Mouse (Mus musculus) hindbrain, embryonic 14.5 days (tissue): ENCODE data around the gene Gm49340. TPM values are rescaled to one million over a fixed set of nuclear protein-coding genes. Genes with fewer than 3 reads are reported as not detected.
"Not testable (repeated sequence)": the region's sequence is repeated elsewhere in the genome, so short reads cannot be mapped to it uniquely, and the experiment has no call there.

Source experiments
- ATAC-seq: fragments of 200-750 bp; cut with Nextera tagmentation; 2 replicates; pipeline ENCODE4 v1.8.0; 2017; ENCODE audit warnings: moderate number of reproducible peaks, mild to moderate bottlenecking, moderate TSS enrichment, moderate library complexity; ENCODE audit not compliant: low FRiP score
- DNase-seq: peaks from one replicate; pipeline ENCODE4 v3.0.0-alpha.2; 2015; ENCODE audit warnings: low spot score
- H3K27ac ChIP-seq: fragments of 300-500 bp; sonication (generic); 2 replicates; pipeline ENCODE4 v1.5.1; 2014; ENCODE audit warnings: mild to moderate bottlenecking, moderate library complexity
- H3K27me3 ChIP-seq: fragments of 300-500 bp; sonication (generic); 2 replicates; pipeline ENCODE4 v1.6.1; 2014; ENCODE audit warnings: mild to moderate bottlenecking, low read length, mixed read lengths; ENCODE audit not compliant: control insufficient read depth, insufficient read depth
- H3K36me3 ChIP-seq: fragments of 300-500 bp; sonication (generic); replicated peaks from 2 replicates; pipeline ENCODE4 v1.6.1; 2014; ENCODE audit not compliant: control insufficient read depth, insufficient read depth
- H3K4me1 ChIP-seq: fragments of 300-500 bp; sonication (generic); replicated peaks from 2 replicates; pipeline ENCODE4 v1.6.1; 2014; ENCODE audit warnings: antibody characterized with exemption, low read length, mixed read lengths; ENCODE audit not compliant: control insufficient read depth, insufficient read depth
- H3K4me2 ChIP-seq: fragments of 300-500 bp; sonication (generic); replicated peaks from 2 replicates; pipeline ENCODE4 v1.6.1; 2014; ENCODE audit warnings: mild to moderate bottlenecking, moderate library complexity
- H3K4me3 ChIP-seq: fragments of 300-500 bp; sonication (generic); replicated peaks from 2 replicates; pipeline ENCODE4 v1.5.1; 2014; ENCODE audit warnings: mild to moderate bottlenecking, low read length
- H3K9ac ChIP-seq: fragments of 300-500 bp; sonication (generic); 2 replicates; pipeline ENCODE4 v1.6.1; 2014
- H3K9me3 ChIP-seq: fragments of 300-500 bp; sonication (generic); 2 replicates; pipeline ENCODE4 v1.6.1; 2016; ENCODE audit warnings: low read length; ENCODE audit not compliant: control insufficient read depth
- WGBS: fragments of 180-500 bp; shearing (Covaris S2); extraction: QIAGEN DNeasy Blood & Tissue Kit; methylation state at CpG from one replicate; pipeline ENCODE4 v1.1.7; 2014; 5-methylcytosine and 5-hydroxymethylcytosine counted together
- polyA plus RNA-seq: library from polyadenylated mRNA; unstranded; fragments of >200 nt; fragmentation: Nextera tagmentation; extraction: Ambion mirVana; gene quantifications from 2 replicates; pipeline ENCODE4 v1.2.1, GENCODE M21; 2014

Gene Gm49340
- not detected in 2 replicates for polyA plus RNA-seq

GRCm38 (mm10) chr11:73329442-73329841 is at the start of gene Gm49340, which contains the start of the genes Aspa and Spata22:
Gm49340 (plus strand) TSS chr11:73329741.
Aspa (minus strand) TSS chr11:73329596.
Spata22 (plus strand) TSS chr11:73329741.
- no peak within 1 kb of the TSS for H3K9ac ChIP-seq
- H3K9me3 ChIP-seq, result 0 out of 2 replicates have a peak, but pooled peaks cover 3% of the 10 kb centered on the region
- H3K27me3 ChIP-seq, result no peaks in the 10 kb centered on the region
- WGBS, result 81% methylated on average over 27 of the region's 27 CpGs
- no peak within 1 kb of the TSS for H3K27ac ChIP-seq
- no peaks in the 10 kb centered on the region for H3K4me1 ChIP-seq
- no peak for ATAC-seq
- no peaks in the 10 kb centered on the region for H3K36me3 ChIP-seq
- H3K4me2 ChIP-seq, result no peak within 1 kb of the TSS
- no peak within 1 kb of the TSS for H3K4me3 ChIP-seq
- DNase-seq, result no peak

- H3K27ac ChIP-seq, result no peak overlapping the region
- H3K4me3 ChIP-seq, result no peak overlapping the region
- no peaks in the 10 kb centered on the region for H3K9me3 ChIP-seq
- 65% methylated on average over 5 of the region's 5 CpGs for WGBS
- no peak for ATAC-seq
- H3K27me3 ChIP-seq, result no peaks in the 10 kb centered on the region
- H3K4me1 ChIP-seq, result no peaks in the 10 kb centered on the region
- no peak for DNase-seq
- no peak overlapping the region for H3K9ac ChIP-seq
- no peak overlapping the region; the same call in 1 of the 2 replicates for H3K4me2 ChIP-seq
- no peaks in the 10 kb centered on the region for H3K36me3 ChIP-seq
These were observed 48.8 kb upstream of the Gm49340 start for GRCm38 (mm10) chr11:73280710-73281109.

- Histone ChIP-seq H3K9me3 (no peaks in the 10 kb centered on the region), H3K27ac (no peak overlapping the region), H3K9ac (peak overlapping the region; percentile 52; the same call in 1 of the 2 replicates), H3K4me1 (no peaks in the 10 kb centered on the region), H3K36me3 (no peaks in the 10 kb centered on the region), H3K4me2 (peak overlapping the region; percentile 52), H3K27me3 (no peaks in the 10 kb centered on the region), H3K4me3 (peak overlapping the region; percentile 31)
- ATAC-seq (peak; percentile 90), DNase-seq (peak; percentile 72)
- whole genome bisulfite sequencing, result 3% methylated on average over 16 of the region's 16 CpGs
These were observed 48.0 kb upstream of the Gm49340 start for GRCm38 (mm10) chr11:73281528-73282027.

GRCm38 (mm10) chr11:73283369-73283768 is 46.2 kb upstream of the Gm49340 start:
- Histone ChIP-seq H3K27ac (no peak overlapping the region), H3K9ac (no peak overlapping the region), H3K9me3 (no peaks in the 10 kb centered on the region), H3K4me3 (no peak overlapping the region), H3K27me3 (no peaks in the 10 kb centered on the region), H3K4me2 (no peak overlapping the region), H3K4me1 (no peaks in the 10 kb centered on the region), H3K36me3 (no peaks in the 10 kb centered on the region)
- WGBS, result 80% methylated on average over 9 of the region's 9 CpGs
- no peak for DNase-seq
- ATAC-seq, result no peak

GRCm38 (mm10) chr11:73283926-73284325 is 45.6 kb upstream of the Gm49340 start:
- no peaks in the 10 kb centered on the region for H3K36me3 ChIP-seq
- no peak overlapping the region for H3K9ac ChIP-seq
- no peak overlapping the region for H3K4me2 ChIP-seq
- H3K4me1 ChIP-seq, result no peaks in the 10 kb centered on the region
- DNase-seq (no peak), ATAC-seq (no peak)
- H3K27me3 ChIP-seq, result no peaks in the 10 kb centered on the region
- H3K4me3 ChIP-seq, result no peak overlapping the region
- 71% methylated on average over 1 of the region's 1 CpGs for WGBS
- H3K27ac ChIP-seq, result no peak overlapping the region
- no peaks in the 10 kb centered on the region for H3K9me3 ChIP-seq

GRCm38 (mm10) chr11:73284351-73284750 is 45.2 kb upstream of the Gm49340 start:
- DNase-seq, result no peak
- no peaks in the 10 kb centered on the region for H3K4me1 ChIP-seq
- no peak overlapping the region for H3K4me2 ChIP-seq
- no peak overlapping the region for H3K4me3 ChIP-seq
- H3K9me3 ChIP-seq, result no peaks in the 10 kb centered on the region
- no peak for ATAC-seq
- no peak overlapping the region for H3K27ac ChIP-seq
- H3K9ac ChIP-seq, result no peak overlapping the region
- H3K27me3 ChIP-seq, result no peaks in the 10 kb centered on the region
- no peaks in the 10 kb centered on the region for H3K36me3 ChIP-seq

GRCm38 (mm10) chr11:73289621-73290020 is 39.9 kb upstream of the Gm49340 start:
- no peaks in the 10 kb centered on the region for H3K9me3 ChIP-seq
- no peak overlapping the region for H3K4me2 ChIP-seq
- no peak for ATAC-seq
- no peaks in the 10 kb centered on the region for H3K36me3 ChIP-seq
- 100% methylated on average over 1 of the region's 1 CpGs for WGBS
- DNase-seq, result no peak
- no peaks in the 10 kb centered on the region for H3K4me1 ChIP-seq
- no peak overlapping the region for H3K27ac ChIP-seq
- H3K27me3 ChIP-seq, result no peaks in the 10 kb centered on the region
- no peak overlapping the region for H3K4me3 ChIP-seq
- no peak overlapping the region for H3K9ac ChIP-seq

GRCm38 (mm10) chr11:73303123-73303522 is 26.4 kb upstream of the Gm49340 start:
- Histone ChIP-seq H3K9me3 (no peaks in the 10 kb centered on the region), H3K27ac (no peak overlapping the region), H3K4me2 (no peak overlapping the region), H3K4me3 (no peak overlapping the region), H3K36me3 (no peaks in the 10 kb centered on the region), H3K4me1 (no peaks in the 10 kb centered on the region), H3K9ac (no peak overlapping the region), H3K27me3 (no peaks in the 10 kb centered on the region)
- ATAC-seq (no peak), DNase-seq (no peak)
- WGBS, result 33% methylated on average over 2 of the region's 2 CpGs

GRCm38 (mm10) chr11:73315961-73316360 is 13.6 kb upstream of the Gm49340 start:
- 47% methylated on average over 3 of the region's 3 CpGs for WGBS
- no peaks in the 10 kb centered on the region for H3K36me3 ChIP-seq
- no peaks in the 10 kb centered on the region for H3K4me1 ChIP-seq
- H3K9ac ChIP-seq, result no peak overlapping the region
- no peak overlapping the region for H3K4me2 ChIP-seq
- no peak overlapping the region for H3K4me3 ChIP-seq
- ATAC-seq, result no peak
- H3K27ac ChIP-seq, result no peak overlapping the region
- no peaks in the 10 kb centered on the region for H3K9me3 ChIP-seq
- DNase-seq, result no peak
- H3K27me3 ChIP-seq, result no peaks in the 10 kb centered on the region

- not testable (repeated sequence) for H3K36me3 ChIP-seq, H3K27ac ChIP-seq, H3K4me3 ChIP-seq, H3K27me3 ChIP-seq, H3K4me1 ChIP-seq, H3K9me3 ChIP-seq, H3K9ac ChIP-seq, DNase-seq, H3K4me2 ChIP-seq, ATAC-seq
- 87% methylated on average over 2 of the region's 2 CpGs for WGBS
These were observed 11.0 kb upstream of the Gm49340 start for GRCm38 (mm10) chr11:73318581-73318980.
